Mouse (Mus musculus): ENCODE data around the gene Trappc13.
A peak's percentile ranks its signal among the peaks of the same experiment; 100 is the strongest.

Gene Trappc13

DNA sequence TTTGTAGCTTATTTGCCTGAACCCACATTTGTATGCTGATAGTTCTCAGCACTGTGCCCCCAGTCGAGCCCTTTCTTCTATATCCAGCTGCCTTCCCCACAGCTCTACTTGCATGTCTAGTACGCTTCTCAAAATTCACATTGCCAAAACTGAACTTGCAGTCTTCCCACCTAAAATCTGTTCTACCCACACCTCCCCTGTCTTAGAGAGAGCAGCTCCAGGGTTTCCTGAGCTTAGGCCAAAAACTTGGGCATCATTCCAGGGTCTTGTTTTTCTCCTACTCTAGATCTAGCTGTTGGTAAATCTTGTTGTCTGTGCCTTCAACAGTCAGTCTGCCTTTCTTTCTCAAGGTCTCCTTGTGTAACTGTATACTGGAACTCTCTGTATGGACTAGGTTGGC, 63.4 kb downstream of the Trappc13 start:
- DNase-seq (ENCODE audit: low spot score): no peak

DNA sequence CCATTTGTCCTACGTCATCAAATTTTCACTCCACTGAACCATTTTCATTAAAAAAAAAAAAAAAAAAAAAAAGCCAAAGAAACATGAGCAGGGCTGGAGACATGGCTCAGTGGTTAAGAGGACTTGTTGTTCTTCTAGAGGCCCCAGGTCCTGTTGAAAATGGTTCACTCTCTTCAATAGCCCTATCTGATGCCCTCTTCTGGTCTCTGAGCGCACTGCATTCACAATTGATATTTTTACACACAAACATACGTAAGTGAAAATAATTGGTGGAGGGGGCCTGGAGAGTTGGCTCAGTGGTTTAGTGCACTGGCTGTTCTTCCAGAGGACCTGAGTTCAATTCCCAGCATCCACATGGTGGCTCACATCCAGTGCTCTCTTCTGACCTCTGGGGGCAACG, 64.5 kb downstream of the Trappc13 start:
- DNase-seq (ENCODE audit: low spot score): no peak

- DNase-seq (ENCODE audit: low spot score): no peak
Observed at GRCm38 (mm10) chr13:104112266-104112900, 65.9 kb downstream of the Trappc13 start.

GRCm38 (mm10) chr13:104110526-104110925, 67.7 kb downstream of the Trappc13 start:
- DNase-seq (ENCODE audit: low spot score): no peak

DNA sequence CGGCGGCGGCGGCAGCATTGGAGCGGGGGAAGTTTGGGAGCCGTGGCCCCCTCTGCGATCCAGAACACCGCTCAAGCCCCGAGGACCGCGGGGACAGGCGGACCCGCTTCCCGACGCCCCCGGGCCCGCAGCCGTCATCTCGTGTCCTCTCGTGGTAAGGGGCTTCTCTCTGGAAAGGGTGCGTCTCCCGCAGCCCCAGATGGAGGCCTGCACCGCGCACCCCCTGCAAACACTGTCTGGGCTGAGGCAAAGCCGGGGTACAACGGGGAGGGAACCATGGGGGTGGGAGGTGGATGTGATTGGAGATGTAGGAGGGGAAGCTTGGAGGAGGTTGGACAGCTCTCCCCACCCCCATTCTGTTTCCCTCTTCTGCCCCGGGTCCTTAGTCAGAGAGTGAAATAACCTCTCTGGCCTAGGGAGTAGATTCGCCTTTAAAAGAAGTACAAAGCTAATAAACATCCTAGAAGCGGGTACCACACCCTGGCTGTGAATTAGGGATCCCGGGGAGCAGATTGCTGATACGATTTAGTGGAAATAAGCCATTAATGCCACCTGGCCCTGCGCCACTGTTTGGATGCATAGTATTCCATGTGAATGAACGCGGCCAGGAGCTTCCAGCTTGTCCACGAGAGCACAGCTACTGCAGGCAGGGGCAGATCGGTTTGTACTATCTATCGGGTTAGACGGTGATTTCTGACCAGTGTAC, 68.3 kb downstream of the Trappc13 start:
- DNase-seq (ENCODE audit: low spot score): peak; percentile 58

DNA sequence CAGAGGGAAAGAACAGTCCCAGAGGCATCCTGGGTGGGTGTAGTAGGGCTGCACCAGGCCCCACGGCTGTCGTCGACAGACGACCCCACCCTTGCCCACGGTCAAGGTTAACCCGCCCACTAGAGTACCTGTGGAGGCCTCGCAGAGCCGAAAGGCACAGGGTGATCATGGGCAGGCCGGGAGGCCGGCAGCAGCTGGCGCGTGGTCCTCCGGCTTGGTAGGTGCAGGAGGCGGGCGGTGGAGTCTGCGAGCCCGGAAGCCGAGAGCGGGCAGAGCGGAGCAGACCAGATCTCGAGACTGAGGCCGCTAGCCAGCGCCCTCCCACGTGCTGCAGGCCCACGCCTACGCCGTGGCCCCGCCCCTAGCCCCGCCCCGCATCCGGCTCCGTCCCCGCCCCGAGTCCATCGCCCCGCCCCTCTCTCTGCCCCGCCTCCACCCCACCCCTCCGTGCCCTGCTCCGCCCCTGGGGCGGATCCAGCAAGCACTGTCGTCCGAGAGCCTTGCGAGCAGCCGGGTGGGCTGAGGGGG, 68.9 kb downstream of the Trappc13 start, which contains the start of the genes Nln and Sgtb:
TSS of gene Nln (minus strand) at position 327 of the 528 bp plus-strand sequence.
TSS of gene Sgtb (plus strand) at position 454 of the 528 bp plus-strand sequence.
- peak; percentile 93 for DNase-seq (ENCODE audit: low spot score)

DNA sequence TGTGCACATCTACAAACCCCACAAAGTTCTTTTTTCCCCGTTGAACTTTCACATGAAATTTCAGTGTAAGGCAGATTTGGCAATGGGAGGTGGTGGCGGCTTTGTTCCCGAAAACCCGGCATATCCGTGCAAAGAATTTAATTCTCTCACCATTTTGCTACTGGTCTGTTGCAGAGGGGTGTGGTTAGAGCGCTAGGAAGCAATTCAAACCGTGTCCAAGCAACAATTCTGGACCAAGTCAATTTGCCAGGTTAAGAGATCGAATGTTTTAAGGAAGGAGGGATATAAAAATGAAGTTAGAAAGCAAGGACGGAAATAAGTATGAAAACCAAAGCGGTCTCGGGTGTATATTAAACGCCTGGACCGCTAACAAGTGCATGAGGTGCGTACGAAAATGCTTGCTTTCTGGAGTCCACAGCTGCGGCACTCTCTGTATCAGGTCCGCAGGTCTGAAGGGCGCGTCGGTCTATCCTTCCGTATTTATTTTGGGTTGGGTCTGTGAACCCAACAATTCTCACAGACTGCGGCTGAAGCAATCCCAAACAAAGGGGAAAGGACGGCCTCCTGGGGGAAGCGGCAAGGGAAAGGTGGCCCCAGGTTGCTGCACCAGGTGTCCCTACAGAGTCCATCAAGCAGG, 69.5 kb downstream of the Trappc13 start:
- peak; percentile 27 for DNase-seq (ENCODE audit: low spot score)

DNA sequence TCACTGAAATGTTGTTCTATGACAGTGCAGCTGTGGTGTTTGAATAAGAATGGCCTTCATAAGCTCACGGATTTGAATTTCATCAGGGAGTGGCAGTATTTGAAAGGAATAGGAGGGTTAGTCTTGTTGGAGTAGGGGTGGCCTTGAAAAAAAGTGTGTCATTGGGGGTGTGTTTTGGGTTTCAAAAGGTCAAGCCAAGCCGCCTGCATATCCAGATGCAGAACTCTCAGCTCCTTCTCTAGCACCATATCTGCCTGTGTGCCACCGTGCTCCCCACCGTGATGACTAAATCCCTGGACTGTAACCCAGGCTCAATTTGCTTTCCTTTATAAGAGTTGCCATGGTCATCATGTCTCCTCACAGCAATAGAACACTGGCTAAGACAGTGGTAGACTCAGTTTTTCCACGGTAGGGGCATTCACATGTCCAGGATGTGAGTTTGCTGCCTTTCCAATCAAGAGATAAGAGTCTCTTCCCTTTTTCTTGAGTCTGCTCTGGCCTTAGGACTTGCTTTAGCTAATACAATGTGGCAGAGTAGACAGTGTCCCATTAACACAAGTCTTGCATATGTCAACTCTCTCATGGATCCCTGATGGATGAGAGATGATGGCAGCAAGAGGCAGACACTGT, 76.5 kb downstream of the Trappc13 start:
- DNase-seq (ENCODE audit: low spot score): no peak

DNA sequence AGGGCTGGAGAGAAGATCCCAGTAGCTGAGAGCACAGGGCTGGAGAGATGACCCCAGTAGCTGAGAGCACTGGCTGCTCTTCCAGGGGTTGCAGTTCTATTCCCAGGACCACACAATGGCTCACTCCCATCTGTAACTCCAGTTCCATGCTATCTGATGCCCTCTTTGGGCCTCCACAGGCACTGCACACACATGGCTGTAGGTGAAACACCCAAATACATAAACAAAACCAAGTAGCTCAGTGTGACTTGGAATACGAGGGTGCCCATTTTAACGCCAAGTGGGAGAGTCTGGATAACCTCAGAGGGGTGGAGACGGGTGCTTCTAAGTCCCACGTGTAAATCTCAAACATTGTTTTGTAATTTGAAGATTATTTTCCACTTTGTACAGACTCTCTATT, 77.9 kb downstream of the Trappc13 start:
- DNase-seq (ENCODE audit: low spot score): no peak

- no peak for DNase-seq (ENCODE audit: low spot score)
Observed at GRCm38 (mm10) chr13:104097190-104097589, 81.1 kb downstream of the Trappc13 start.

GRCm38 (mm10) chr13:104095955-104096354, 82.3 kb downstream of the Trappc13 start:
- DNase-seq (ENCODE audit: low spot score): no peak

- DNase-seq (ENCODE audit: low spot score): no peak
Observed at GRCm38 (mm10) chr13:104094531-104095385, 83.5 kb downstream of the Trappc13 start.

Measured in retina, embryonic 14.5 days (tissue).